Mouse (Mus musculus) limb, embryonic 15.5 days (tissue): Measurements from ENCODE around the gene Ipo11. TPM values are rescaled to one million over a fixed set of nuclear protein-coding genes. Genes with fewer than 3 reads are reported as not detected.

Experiments
- ATAC-seq: fragments of 200-750 bp; cut with Nextera tagmentation; 2 replicates; pipeline ENCODE4 v1.8.0; 2017; ENCODE audit warnings: low read depth, moderate TSS enrichment; ENCODE audit not compliant: insufficient number of reproducible peaks, low FRiP score, low TSS enrichment
- H3K27ac ChIP-seq: fragments of 300-500 bp; sonication (generic); 2 replicates; pipeline ENCODE4 v1.5.1; 2015; ENCODE audit warnings: moderate library complexity, mild to moderate bottlenecking, inconsistent platforms
- H3K27me3 ChIP-seq: fragments of 300-500 bp; sonication (generic); 2 replicates; pipeline ENCODE4 v1.6.1; 2015; ENCODE audit warnings: inconsistent platforms
- H3K36me3 ChIP-seq: fragments of 300-500 bp; sonication (generic); 2 replicates; pipeline ENCODE4 v1.6.1; 2015; ENCODE audit warnings: inconsistent platforms
- H3K4me1 ChIP-seq: fragments of 300-500 bp; sonication (generic); 2 replicates; pipeline ENCODE4 v1.6.1; 2015; ENCODE audit warnings: inconsistent platforms
- H3K4me2 ChIP-seq: fragments of 300-500 bp; sonication (generic); 2 replicates; pipeline ENCODE4 v1.6.1; 2015; ENCODE audit warnings: mild to moderate bottlenecking, inconsistent platforms
- H3K4me3 ChIP-seq: fragments of 300-500 bp; sonication (generic); 2 replicates; pipeline ENCODE4 v1.5.1; 2015; ENCODE audit warnings: mild to moderate bottlenecking, inconsistent platforms
- H3K9ac ChIP-seq: fragments of 300-500 bp; sonication (generic); 2 replicates; pipeline ENCODE4 v1.6.1; 2015; ENCODE audit warnings: inconsistent platforms
- H3K9me3 ChIP-seq: fragments of 300-500 bp; sonication (generic); 2 replicates; pipeline ENCODE4 v1.6.1; 2016; ENCODE audit warnings: inconsistent platforms
- WGBS: fragments of 180-500 bp; shearing (Covaris S2); methylation state at CpG from one replicate; pipeline ENCODE4 v1.1.7; 2015; 5-methylcytosine and 5-hydroxymethylcytosine counted together
- polyA plus RNA-seq: library from polyadenylated mRNA; unstranded; fragments of >200 nt; fragmentation: Nextera tagmentation; extraction: Ambion mirVana; gene quantifications from 2 replicates; pipeline ENCODE4 v1.2.1, GENCODE M21; 2015

The Ipo11 gene
- polyA plus RNA-seq, 1 experiment from 2014 or later = 42.4 TPM

GRCm38 (mm10) chr13:106835844-106836526, 100.8 kb downstream of the Ipo11 start:
- 68% methylated on average over 15 of the region's 15 CpGs for WGBS
- no peak overlapping the region for H3K27ac ChIP-seq
- no peaks in the 10 kb centered on the region for H3K9me3 ChIP-seq
- H3K9ac ChIP-seq = no peak overlapping the region
- no peak overlapping the region for H3K4me2 ChIP-seq
- no peak overlapping the region for H3K4me3 ChIP-seq
- ATAC-seq = no peak
- peaks cover 10% of the 10 kb centered on the region; the same call in 1 of the 2 replicates for H3K36me3 ChIP-seq
- H3K27me3 ChIP-seq = no peaks in the 10 kb centered on the region
- H3K4me1 ChIP-seq = no peaks in the 10 kb centered on the region

- no peak for ATAC-seq
- WGBS = 80% methylated on average over 6 of the region's 6 CpGs
- 0 out of 2 replicates have a peak, but pooled peaks cover 11% of the 10 kb centered on the region for H3K36me3 ChIP-seq
These were observed 106.7 kb downstream of the Ipo11 start for GRCm38 (mm10) chr13:106830029-106830428.

GRCm38 (mm10) chr13:106829327-106829997, 107.3 kb downstream of the Ipo11 start:
- H3K9me3 ChIP-seq = no peaks in the 10 kb centered on the region
- H3K27me3 ChIP-seq = no peaks in the 10 kb centered on the region
- WGBS = 87% methylated on average over 12 of the region's 12 CpGs
- 0 out of 2 replicates have a peak, but pooled peaks cover 10% of the 10 kb centered on the region for H3K36me3 ChIP-seq
- H3K9ac ChIP-seq = no peak overlapping the region
- no peak overlapping the region for H3K4me3 ChIP-seq
- H3K27ac ChIP-seq = no peak overlapping the region
- no peak overlapping the region for H3K4me2 ChIP-seq
- no peak for ATAC-seq
- H3K4me1 ChIP-seq = no peaks in the 10 kb centered on the region

More at GRCm38 (mm10) chr13:106830029-106830428, 106.7 kb downstream of the Ipo11 start:
- Histone ChIP-seq H3K9ac (no peak overlapping the region), H3K4me3 (no peak overlapping the region), H3K27me3 (no peaks in the 10 kb centered on the region), H3K4me1 (no peaks in the 10 kb centered on the region), H3K9me3 (no peaks in the 10 kb centered on the region), H3K4me2 (no peak overlapping the region), H3K27ac (no peak overlapping the region)

GRCm38 (mm10) chr13:106825618-106826017, 111.1 kb downstream of the Ipo11 start:
- Histone ChIP-seq H3K9ac (no peak overlapping the region), H3K27ac (no peak overlapping the region), H3K27me3 (no peaks in the 10 kb centered on the region), H3K9me3 (no peaks in the 10 kb centered on the region), H3K36me3 (0 out of 2 replicates have a peak, but pooled peaks cover 3% of the 10 kb centered on the region), H3K4me1 (0 out of 2 replicates have a peak, but pooled peaks cover 4% of the 10 kb centered on the region), H3K4me2 (no peak overlapping the region), H3K4me3 (no peak overlapping the region)
- ATAC-seq = no peak
- WGBS = 83% methylated on average over 5 of the region's 5 CpGs

GRCm38 (mm10) chr13:106823875-106824191, 112.9 kb downstream of the Ipo11 start:
- H3K9ac ChIP-seq = no peak overlapping the region
- 0 out of 2 replicates have a peak, but pooled peaks cover 7% of the 10 kb centered on the region for H3K4me1 ChIP-seq
- no peaks in the 10 kb centered on the region for H3K27me3 ChIP-seq
- H3K4me3 ChIP-seq = no peak overlapping the region
- H3K36me3 ChIP-seq = 0 out of 2 replicates have a peak, but pooled peaks cover 3% of the 10 kb centered on the region
- H3K4me2 ChIP-seq = no peak overlapping the region
- H3K9me3 ChIP-seq = no peaks in the 10 kb centered on the region
- no peak for ATAC-seq
- 84% methylated on average over 2 of the region's 2 CpGs for WGBS
- no peak overlapping the region for H3K27ac ChIP-seq

- no peak for ATAC-seq
- WGBS = 92% methylated on average over 12 of the region's 12 CpGs
- Histone ChIP-seq H3K27ac (no peak overlapping the region), H3K9ac (no peak overlapping the region), H3K36me3 (0 out of 2 replicates have a peak, but pooled peaks cover 3% of the 10 kb centered on the region), H3K4me2 (no peak overlapping the region), H3K27me3 (no peaks in the 10 kb centered on the region), H3K4me1 (0 out of 2 replicates have a peak, but pooled peaks cover 7% of the 10 kb centered on the region), H3K9me3 (no peaks in the 10 kb centered on the region), H3K4me3 (no peak overlapping the region)
These were observed 113.5 kb downstream of the Ipo11 start for GRCm38 (mm10) chr13:106823121-106823874.

GRCm38 (mm10) chr13:106820149-106820548, 116.6 kb downstream of the Ipo11 start:
- no peak for ATAC-seq
- Histone ChIP-seq H3K4me1 (0 out of 2 replicates have a peak, but pooled peaks cover 7% of the 10 kb centered on the region), H3K4me2 (no peak overlapping the region), H3K27me3 (no peaks in the 10 kb centered on the region), H3K9ac (no peak overlapping the region), H3K36me3 (no peaks in the 10 kb centered on the region), H3K27ac (no peak overlapping the region), H3K4me3 (no peak overlapping the region), H3K9me3 (no peaks in the 10 kb centered on the region)
- 82% methylated on average over 2 of the region's 2 CpGs for WGBS

GRCm38 (mm10) chr13:106819749-106820148, 117.0 kb downstream of the Ipo11 start:
- Histone ChIP-seq H3K27me3 (no peaks in the 10 kb centered on the region), H3K27ac (no peak overlapping the region), H3K36me3 (no peaks in the 10 kb centered on the region), H3K4me3 (no peak overlapping the region), H3K9ac (no peak overlapping the region), H3K4me2 (no peak overlapping the region), H3K9me3 (no peaks in the 10 kb centered on the region), H3K4me1 (0 out of 2 replicates have a peak, but pooled peaks cover 7% of the 10 kb centered on the region)
- WGBS = 83% methylated on average over 4 of the region's 4 CpGs
- no peak for ATAC-seq

- no peak for ATAC-seq
- no peak overlapping the region for H3K9ac ChIP-seq
- H3K4me1 ChIP-seq = 0 out of 2 replicates have a peak, but pooled peaks cover 7% of the 10 kb centered on the region
- H3K4me3 ChIP-seq = no peak overlapping the region
- 76% methylated on average over 5 of the region's 5 CpGs for WGBS
- H3K4me2 ChIP-seq = no peak overlapping the region
- H3K36me3 ChIP-seq = no peaks in the 10 kb centered on the region
- no peaks in the 10 kb centered on the region for H3K9me3 ChIP-seq
- no peak overlapping the region for H3K27ac ChIP-seq
- H3K27me3 ChIP-seq = no peaks in the 10 kb centered on the region
These were observed 119.7 kb downstream of the Ipo11 start for GRCm38 (mm10) chr13:106817066-106817465.

- WGBS = 81% methylated on average over 4 of the region's 4 CpGs
- Histone ChIP-seq H3K4me2 (no peak overlapping the region), H3K27ac (no peak overlapping the region), H3K27me3 (no peaks in the 10 kb centered on the region), H3K4me1 (no peaks in the 10 kb centered on the region), H3K9me3 (no peaks in the 10 kb centered on the region), H3K9ac (no peak overlapping the region), H3K4me3 (no peak overlapping the region), H3K36me3 (peaks cover 11% of the 10 kb centered on the region)
- no peak for ATAC-seq
These were observed 123.2 kb downstream of the Ipo11 start for GRCm38 (mm10) chr13:106813519-106813918.

- ATAC-seq = no peak
- Histone ChIP-seq H3K4me3 (no peak overlapping the region), H3K9me3 (no peaks in the 10 kb centered on the region), H3K4me1 (no peaks in the 10 kb centered on the region), H3K4me2 (no peak overlapping the region), H3K27me3 (no peaks in the 10 kb centered on the region), H3K27ac (no peak overlapping the region), H3K36me3 (peaks cover 11% of the 10 kb centered on the region), H3K9ac (no peak overlapping the region)
- WGBS = 87% methylated on average over 9 of the region's 9 CpGs
These were observed 123.7 kb downstream of the Ipo11 start for GRCm38 (mm10) chr13:106813087-106813486.

GRCm38 (mm10) chr13:106810156-106810555, 126.6 kb downstream of the Ipo11 start:
- 89% methylated on average over 7 of the region's 7 CpGs for WGBS
- Histone ChIP-seq H3K4me1 (no peaks in the 10 kb centered on the region), H3K9ac (no peak overlapping the region), H3K27ac (no peak overlapping the region), H3K4me3 (no peak overlapping the region), H3K4me2 (no peak overlapping the region), H3K9me3 (no peaks in the 10 kb centered on the region), H3K36me3 (peaks cover 11% of the 10 kb centered on the region), H3K27me3 (no peaks in the 10 kb centered on the region)
- no peak for ATAC-seq
